Mouse (Mus musculus): ENCODE data around the gene Tpbg.
"Not testable (repeated sequence)": the region's sequence is repeated elsewhere in the genome, so short reads cannot be mapped to it uniquely, and the experiment has no call there.

Tpbg gene

GRCm38 (mm10) chr9:85842351-85843011 is at the start of gene Tpbg:
Gene Tpbg (plus strand): TSS chr9:85842380.
- no peak for DNase-seq (ENCODE audit: low read depth, low spot score)

GRCm38 (mm10) chr9:85801986-85802385 is 40.2 kb upstream of the Tpbg start:
- not testable (repeated sequence) for DNase-seq (ENCODE audit: low read depth, low spot score)

GRCm38 (mm10) chr9:85802563-85802962 is 39.6 kb upstream of the Tpbg start:
- DNase-seq (ENCODE audit: low read depth, low spot score), result no peak

- no peak for DNase-seq (ENCODE audit: low read depth, low spot score)
These were observed 35.8 kb upstream of the Tpbg start for GRCm38 (mm10) chr9:85806411-85806810.

GRCm38 (mm10) chr9:85809246-85809645 is 32.9 kb upstream of the Tpbg start:
- DNase-seq (ENCODE audit: low read depth, low spot score), result no peak

- no peak for DNase-seq (ENCODE audit: low read depth, low spot score)
These were observed 21.4 kb upstream of the Tpbg start for GRCm38 (mm10) chr9:85820829-85821228.

- no peak for DNase-seq (ENCODE audit: low read depth, low spot score)
These were observed 6.4 kb upstream of the Tpbg start for GRCm38 (mm10) chr9:85835521-85836425.

GRCm38 (mm10) chr9:85839626-85840025 is 2.6 kb upstream of the Tpbg start:
- DNase-seq (ENCODE audit: low read depth, low spot score), result no peak

GRCm38 (mm10) chr9:85841891-85842290 is 289 bp upstream of the Tpbg start:
- DNase-seq (ENCODE audit: low read depth, low spot score), result no peak

- no peak for DNase-seq (ENCODE audit: low read depth, low spot score)
These were observed 1.1 kb downstream of the Tpbg start for GRCm38 (mm10) chr9:85843031-85843890.

GRCm38 (mm10) chr9:85843891-85844646 is 1.9 kb downstream of the Tpbg start:
- no peak for DNase-seq (ENCODE audit: low read depth, low spot score)

- DNase-seq (ENCODE audit: low read depth, low spot score), result no peak
These were observed 2.4 kb downstream of the Tpbg start for GRCm38 (mm10) chr9:85844647-85844983.

- no peak for DNase-seq (ENCODE audit: low read depth, low spot score)
These were observed 4.0 kb downstream of the Tpbg start for GRCm38 (mm10) chr9:85846186-85846585.

- DNase-seq (ENCODE audit: low read depth, low spot score), result no peak
These were observed 12.6 kb downstream of the Tpbg start for GRCm38 (mm10) chr9:85854780-85855179.

GRCm38 (mm10) chr9:85856511-85856910 is 14.3 kb downstream of the Tpbg start:
- DNase-seq (ENCODE audit: low read depth, low spot score), result no peak

- DNase-seq (ENCODE audit: low read depth, low spot score), result no peak
These were observed 18.9 kb downstream of the Tpbg start for GRCm38 (mm10) chr9:85861065-85861464.

GRCm38 (mm10) chr9:85862562-85862961 is 20.4 kb downstream of the Tpbg start:
- no peak for DNase-seq (ENCODE audit: low read depth, low spot score)

- DNase-seq (ENCODE audit: low read depth, low spot score), result no peak
These were observed 30.7 kb downstream of the Tpbg start for GRCm38 (mm10) chr9:85872908-85873307.

- no peak for DNase-seq (ENCODE audit: low read depth, low spot score)
These were observed 51.5 kb downstream of the Tpbg start for GRCm38 (mm10) chr9:85893681-85894080.
